10 mouse cellular contexts compared by ENCODE assay signal in the genomic region with DNA sequence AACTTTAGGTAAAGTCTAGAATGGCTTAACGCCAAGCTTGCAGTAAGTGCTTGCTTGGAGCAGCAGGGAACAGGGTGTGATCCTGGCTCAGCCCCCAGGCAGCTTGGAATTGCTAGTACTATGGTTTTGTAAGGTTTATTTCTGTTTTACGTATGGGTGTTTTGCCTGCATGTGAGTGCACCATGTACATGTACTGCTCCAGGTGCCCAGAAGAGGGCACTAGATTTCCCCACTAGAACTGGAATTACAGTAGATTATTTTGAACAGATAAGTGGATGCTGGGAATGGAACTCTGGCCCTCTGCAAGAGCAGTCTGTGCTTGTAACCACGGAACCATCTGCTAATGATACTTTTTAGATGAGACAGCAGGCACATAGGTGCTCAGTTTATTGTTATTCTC.
DNase-seq lines count a peak whose midpoint lies in the region; ATAC-seq and TF ChIP-seq lines count a peak whose summit lies in the region.
"Had no signal": no experiment of that assay in that cellular context is flagged by ENCODE, and none has a peak within 500 bp of the region (broad histone marks: within the 10 kb centered on the region; RNA-seq: fewer than 3 reads in every experiment).

No protein-coding gene starts in this region.

- no peak for DNase-seq in layer of hippocampus, adult 2 months (ENCODE audit: low spot score in 2 of 2)
- DNase-seq in layer of hippocampus, postnatal 10 days (ENCODE audit: low spot score in 2 of 2), result no peak
- peak; percentile 6 for DNase-seq in CD4-positive helper T cell, adult 2 months (ENCODE audit: low read depth, low spot score)
- DNase-seq in MEL (ENCODE audit: low read depth, low spot score), result peak; percentile 23
- no peak for DNase-seq in urinary bladder, postnatal 25 days (ENCODE audit: low spot score)
- no peak for DNase-seq in embryo, embryonic 11 days
- no peak for DNase-seq in layer of hippocampus, adult 9-11 months
- DNase-seq: heart, adult 18-20 months had no signal

- no peaks in the 10 kb centered on the region for H3K36me3 ChIP-seq in MEL (ENCODE audit: control insufficient read depth in 1 of 2, insufficient read depth in 2 of 2, low read length in 2 of 2)
- H3K36me3 ChIP-seq: hindbrain, embryonic 15.5 days had no signal

- no peaks in the 10 kb centered on the region for H3K9me3 ChIP-seq in MEL (replicated peaks; ENCODE audit: insufficient read depth, low read length)
- H3K9me3 ChIP-seq: hindbrain, embryonic 15.5 days had no signal

- H3K4me1 ChIP-seq in MEL (ENCODE audit: control insufficient read depth in 1 of 2, insufficient read depth in 2 of 2, low read length in 2 of 2), result no peaks in the 10 kb centered on the region
- H3K4me1 ChIP-seq: hindbrain, embryonic 15.5 days had no signal

- no peak for TF ChIP-seq EP300 in MEL (IDR thresholded peaks at IDR 0.05; ENCODE audit: low read depth in 1 of 2, low read length in 2 of 2)

- no peak overlapping the region for H3K27ac ChIP-seq in layer of hippocampus, adult 2 months
- H3K27ac ChIP-seq in MEL (ENCODE audit: control insufficient read depth, low read depth, low read length), result no peak overlapping the region
- H3K27ac ChIP-seq: hindbrain, embryonic 15.5 days had no signal

- no peak overlapping the region for H3K4me3 ChIP-seq in layer of hippocampus, adult 2 months
- H3K4me3 ChIP-seq in MEL (ENCODE audit: control insufficient read depth in 1 of 2, insufficient read depth in 1 of 2, low read depth in 2 of 2, low read length in 2 of 2), result no peak overlapping the region
- H3K4me3 ChIP-seq: hindbrain, embryonic 15.5 days had no signal

- ATAC-seq in megakaryocyte-erythroid progenitor cell, adult 5-6 weeks (replicated peaks; ENCODE audit: low FRiP score, low TSS enrichment, poor library complexity, severe bottlenecking), result 0 out of 2 replicates have a peak, but pooled peaks have one; percentile 44

- H3K27me3 ChIP-seq in MEL (ENCODE audit: control insufficient read depth in 1 of 2, insufficient read depth in 2 of 2, low read length in 2 of 2), result no peaks in the 10 kb centered on the region
- H3K27me3 ChIP-seq: hindbrain, embryonic 15.5 days had no signal

- TF ChIP-seq CTCF in layer of hippocampus, adult 2 months (conservative IDR thresholded peaks at IDR 0.05), result peak; percentile 68
- peak; percentile 47 to 62 (median 55) for TF ChIP-seq CTCF in MEL (IDR thresholded peaks at IDR 0.05 in 2 of 3, conservative IDR thresholded peaks at IDR 0.05 in 1 of 3; ENCODE audit: control insufficient read depth in 1 of 3, insufficient read depth in 1 of 3, low read depth in 2 of 3, low read length in 3 of 3, poor library complexity in 1 of 3, severe bottlenecking in 1 of 3)

- H3K79me2 ChIP-seq in MEL (ENCODE audit: control insufficient read depth, insufficient read depth, low read length, poor library complexity), result no peaks in the 10 kb centered on the region

- TF ChIP-seq RAD21 in MEL (IDR thresholded peaks at IDR 0.05; ENCODE audit: low read depth, low read length), result peak; percentile 34

- H3K9ac ChIP-seq in MEL (ENCODE audit: control insufficient read depth, low read depth, low read length, poor library complexity, severe bottlenecking), result no peak overlapping the region
- H3K9ac ChIP-seq: hindbrain, embryonic 15.5 days had no signal

- TF ChIP-seq POLR2A in MEL (IDR thresholded peaks at IDR 0.05; ENCODE audit: control insufficient read depth in 1 of 2, insufficient read depth in 1 of 2, low read depth in 1 of 2, low read length in 2 of 2, poor library complexity in 1 of 2), result no peak

TF ChIP-seq in MEL, 35 proteins besides CTCF, POLR2A, EP300 and RAD21:
- TF ChIP-seq SMC3 (IDR thresholded peaks at IDR 0.05; ENCODE audit: low read depth, low read length) (peak; percentile 60), NELFE (IDR thresholded peaks at IDR 0.05; ENCODE audit: low read depth, low read length) (no peak), SIN3A (IDR thresholded peaks at IDR 0.05; ENCODE audit: low read length) (no peak), CHD2 (IDR thresholded peaks at IDR 0.05; ENCODE audit: low read length) (no peak), GATA1 (IDR thresholded peaks at IDR 0.05; ENCODE audit: low read depth, low read length) (0 out of 2 replicates have a peak, but pooled peaks have one; percentile 12), USF1 (IDR thresholded peaks at IDR 0.05; ENCODE audit: low read depth, low read length) (no peak)

Comparison
In these comparisons a context has a peak if more than half of its experiments do, and no peak if none do; other contexts are left out.
1. DNase-seq: peak in CD4-positive helper T cell, adult 2 months (single experiment) and MEL (single experiment); none in layer of hippocampus, adult 2 months (0 of 2), layer of hippocampus, postnatal 10 days (0 of 2), urinary bladder, postnatal 25 days (single experiment), embryo, embryonic 11 days (single experiment) and layer of hippocampus, adult 9-11 months (single experiment).